Mouse (Mus musculus): ENCODE results near the gene Heatr6.

- TF ChIP-seq CTCF (IDR thresholded peaks at IDR 0.05; ENCODE audit: low read depth), result peak; percentile 35
- TF ChIP-seq EP300 (IDR thresholded peaks at IDR 0.05; ENCODE audit: low read depth), result no peak
Measured at GRCm38 (mm10) chr11:83728757-83729432, 24.6 kb upstream of the Heatr6 start.
